Mouse (Mus musculus): ENCODE data around the gene Shank2. TPM values are rescaled to one million over a fixed set of nuclear protein-coding genes. Genes with fewer than 3 reads are reported as not detected.

Shank2 gene
- total RNA-seq, 1 experiment: 0.94 TPM

GRCm38 (mm10) chr7:144170272-144170671 lies 168.5 kb downstream of the Shank2 start:
- in situ Hi-C loops (cut with MboI; ENCODE audit: low sequenced_read_pairs in 2 of 2, unreplicated experiment in 2 of 2): no loop called here
- DNase-seq (ENCODE audit: low read depth, low spot score): no peak

GRCm38 (mm10) chr7:144170686-144171085 lies 169.0 kb downstream of the Shank2 start:
- no peak overlapping the region for H3K9ac ChIP-seq (ENCODE audit: insufficient read depth, low read depth, low read length, poor library complexity, severe bottlenecking)
- DNase-seq (ENCODE audit: low read depth, low spot score): no peak
- TF ChIP-seq ZC3H11A (IDR thresholded peaks at IDR 0.05; ENCODE audit: borderline replicate concordance, low read depth, low read length) (no peak), HCFC1 (IDR thresholded peaks at IDR 0.05; ENCODE audit: borderline replicate concordance, insufficient read depth, low read length) (no peak), MAFK (IDR thresholded peaks at IDR 0.05; ENCODE audit: insufficient read depth, low read depth, low read length) (no peak), CHD2 (IDR thresholded peaks at IDR 0.05; ENCODE audit: low read depth, low read length) (no peak), ZNF384 (IDR thresholded peaks at IDR 0.05; ENCODE audit: low read depth, low read length) (no peak)
- H3K36me3 ChIP-seq (ENCODE audit: control insufficient read depth, insufficient read depth, low read length, poor library complexity, severe bottlenecking): no peaks in the 10 kb centered on the region
- no peak overlapping the region for H3K4me3 ChIP-seq (ENCODE audit: insufficient read depth in 1 of 2, low read depth in 1 of 2, low read length in 2 of 2, poor library complexity in 1 of 2, severe bottlenecking in 1 of 2)
- in situ Hi-C loops (cut with MboI; ENCODE audit: low sequenced_read_pairs in 2 of 2, unreplicated experiment in 2 of 2): no loop called here
- no peaks in the 10 kb centered on the region for H3K9me3 ChIP-seq (ENCODE audit: control insufficient read depth, insufficient read depth, low read depth, low read length)
- no peaks in the 10 kb centered on the region for H3K4me1 ChIP-seq (ENCODE audit: control insufficient read depth in 2 of 2, insufficient read depth in 2 of 2, low read length in 2 of 2, poor library complexity in 1 of 2)
- H3K27ac ChIP-seq (ENCODE audit: insufficient read depth, low read depth, low read length, poor library complexity, severe bottlenecking): no peak overlapping the region

More at GRCm38 (mm10) chr7:144170272-144170671, 168.5 kb downstream of the Shank2 start:
- H3K9ac ChIP-seq (ENCODE audit: insufficient read depth, low read depth, low read length, poor library complexity, severe bottlenecking): no peak overlapping the region
- H3K27ac ChIP-seq (ENCODE audit: insufficient read depth, low read depth, low read length, poor library complexity, severe bottlenecking): no peak overlapping the region
- H3K36me3 ChIP-seq (ENCODE audit: control insufficient read depth, insufficient read depth, low read length, poor library complexity, severe bottlenecking): no peaks in the 10 kb centered on the region
- H3K9me3 ChIP-seq (ENCODE audit: control insufficient read depth, insufficient read depth, low read depth, low read length): no peaks in the 10 kb centered on the region
- TF ChIP-seq CHD2 (IDR thresholded peaks at IDR 0.05; ENCODE audit: low read depth, low read length) (no peak), ZNF384 (IDR thresholded peaks at IDR 0.05; ENCODE audit: low read depth, low read length) (no peak), ZC3H11A (IDR thresholded peaks at IDR 0.05; ENCODE audit: borderline replicate concordance, low read depth, low read length) (no peak), MAFK (IDR thresholded peaks at IDR 0.05; ENCODE audit: insufficient read depth, low read depth, low read length) (no peak), HCFC1 (IDR thresholded peaks at IDR 0.05; ENCODE audit: borderline replicate concordance, insufficient read depth, low read length) (no peak)
- no peak overlapping the region for H3K4me3 ChIP-seq (ENCODE audit: insufficient read depth in 1 of 2, low read depth in 1 of 2, low read length in 2 of 2, poor library complexity in 1 of 2, severe bottlenecking in 1 of 2)
- no peaks in the 10 kb centered on the region for H3K4me1 ChIP-seq (ENCODE audit: control insufficient read depth in 2 of 2, insufficient read depth in 2 of 2, low read length in 2 of 2, poor library complexity in 1 of 2)

GRCm38 (mm10) chr7:144173869-144174268 lies 172.1 kb downstream of the Shank2 start:
- H3K36me3 ChIP-seq (ENCODE audit: control insufficient read depth, insufficient read depth, low read length, poor library complexity, severe bottlenecking): no peaks in the 10 kb centered on the region

GRCm38 (mm10) chr7:144174329-144174728 lies 172.6 kb downstream of the Shank2 start:
- no peak overlapping the region for H3K27ac ChIP-seq (ENCODE audit: insufficient read depth, low read depth, low read length, poor library complexity, severe bottlenecking)
- H3K36me3 ChIP-seq (ENCODE audit: control insufficient read depth, insufficient read depth, low read length, poor library complexity, severe bottlenecking): no peaks in the 10 kb centered on the region
- no peak overlapping the region for H3K9ac ChIP-seq (ENCODE audit: insufficient read depth, low read depth, low read length, poor library complexity, severe bottlenecking)
- DNase-seq (ENCODE audit: low read depth, low spot score): no peak
- in situ Hi-C loops (cut with MboI; ENCODE audit: low sequenced_read_pairs in 2 of 2, unreplicated experiment in 2 of 2): no loop called here
- H3K9me3 ChIP-seq (ENCODE audit: control insufficient read depth, insufficient read depth, low read depth, low read length): no peaks in the 10 kb centered on the region
- H3K4me1 ChIP-seq (ENCODE audit: control insufficient read depth in 2 of 2, insufficient read depth in 2 of 2, low read length in 2 of 2, poor library complexity in 1 of 2): no peaks in the 10 kb centered on the region
- TF ChIP-seq MAFK (IDR thresholded peaks at IDR 0.05; ENCODE audit: insufficient read depth, low read depth, low read length) (no peak), ZC3H11A (IDR thresholded peaks at IDR 0.05; ENCODE audit: borderline replicate concordance, low read depth, low read length) (no peak), HCFC1 (IDR thresholded peaks at IDR 0.05; ENCODE audit: borderline replicate concordance, insufficient read depth, low read length) (no peak), CHD2 (IDR thresholded peaks at IDR 0.05; ENCODE audit: low read depth, low read length) (no peak), ZNF384 (IDR thresholded peaks at IDR 0.05; ENCODE audit: low read depth, low read length) (no peak)
- H3K4me3 ChIP-seq (ENCODE audit: insufficient read depth in 1 of 2, low read depth in 1 of 2, low read length in 2 of 2, poor library complexity in 1 of 2, severe bottlenecking in 1 of 2): no peak overlapping the region

More at GRCm38 (mm10) chr7:144173869-144174268, 172.1 kb downstream of the Shank2 start:
- TF ChIP-seq ZC3H11A (IDR thresholded peaks at IDR 0.05; ENCODE audit: borderline replicate concordance, low read depth, low read length) (no peak), HCFC1 (IDR thresholded peaks at IDR 0.05; ENCODE audit: borderline replicate concordance, insufficient read depth, low read length) (no peak), ZNF384 (IDR thresholded peaks at IDR 0.05; ENCODE audit: low read depth, low read length) (no peak), CHD2 (IDR thresholded peaks at IDR 0.05; ENCODE audit: low read depth, low read length) (no peak), MAFK (IDR thresholded peaks at IDR 0.05; ENCODE audit: insufficient read depth, low read depth, low read length) (no peak)
- no peaks in the 10 kb centered on the region for H3K4me1 ChIP-seq (ENCODE audit: control insufficient read depth in 2 of 2, insufficient read depth in 2 of 2, low read length in 2 of 2, poor library complexity in 1 of 2)
- in situ Hi-C loops (cut with MboI; ENCODE audit: low sequenced_read_pairs in 2 of 2, unreplicated experiment in 2 of 2): no loop called here
- no peak overlapping the region for H3K9ac ChIP-seq (ENCODE audit: insufficient read depth, low read depth, low read length, poor library complexity, severe bottlenecking)
- H3K9me3 ChIP-seq (ENCODE audit: control insufficient read depth, insufficient read depth, low read depth, low read length): no peaks in the 10 kb centered on the region
- H3K4me3 ChIP-seq (ENCODE audit: insufficient read depth in 1 of 2, low read depth in 1 of 2, low read length in 2 of 2, poor library complexity in 1 of 2, severe bottlenecking in 1 of 2): no peak overlapping the region
- no peak for DNase-seq (ENCODE audit: low read depth, low spot score)
- no peak overlapping the region for H3K27ac ChIP-seq (ENCODE audit: insufficient read depth, low read depth, low read length, poor library complexity, severe bottlenecking)

- Histone ChIP-seq H3K27ac (ENCODE audit: insufficient read depth, low read depth, low read length, poor library complexity, severe bottlenecking) (no peak overlapping the region), H3K4me1 (ENCODE audit: control insufficient read depth in 2 of 2, insufficient read depth in 2 of 2, low read length in 2 of 2, poor library complexity in 1 of 2) (no peaks in the 10 kb centered on the region), H3K9me3 (ENCODE audit: control insufficient read depth, insufficient read depth, low read depth, low read length) (no peaks in the 10 kb centered on the region), H3K9ac (ENCODE audit: insufficient read depth, low read depth, low read length, poor library complexity, severe bottlenecking) (no peak overlapping the region), H3K36me3 (ENCODE audit: control insufficient read depth, insufficient read depth, low read length, poor library complexity, severe bottlenecking) (no peaks in the 10 kb centered on the region), H3K4me3 (ENCODE audit: insufficient read depth in 1 of 2, low read depth in 1 of 2, low read length in 2 of 2, poor library complexity in 1 of 2, severe bottlenecking in 1 of 2) (no peak overlapping the region)
- no peak for DNase-seq (ENCODE audit: low read depth, low spot score)
- no peak for TF ChIP-seq ZNF384 (IDR thresholded peaks at IDR 0.05; ENCODE audit: low read depth, low read length)
- TF ChIP-seq CHD2 (IDR thresholded peaks at IDR 0.05; ENCODE audit: low read depth, low read length): no peak
- TF ChIP-seq ZC3H11A (IDR thresholded peaks at IDR 0.05; ENCODE audit: borderline replicate concordance, low read depth, low read length): no peak
- no peak for TF ChIP-seq HCFC1 (IDR thresholded peaks at IDR 0.05; ENCODE audit: borderline replicate concordance, insufficient read depth, low read length)
- no peak for TF ChIP-seq MAFK (IDR thresholded peaks at IDR 0.05; ENCODE audit: insufficient read depth, low read depth, low read length)
- in situ Hi-C loops (cut with MboI; ENCODE audit: low sequenced_read_pairs in 2 of 2, unreplicated experiment in 2 of 2): no loop called here
Observed at GRCm38 (mm10) chr7:144175025-144175424, 173.3 kb downstream of the Shank2 start.
